Mouse (Mus musculus) G1E (cell line): Measurements from ENCODE around the gene Sele. TPM values are rescaled to one million over a fixed set of nuclear protein-coding genes. Genes with fewer than 3 reads are reported as not detected.

Experiments used
- ATAC-seq: 2 replicates; pipeline ENCODE4 v1.8.0; 2016; ENCODE audit warnings: mild to moderate bottlenecking; ENCODE audit not compliant: insufficient number of reproducible peaks, poor library complexity, low FRiP score, severe bottlenecking; ENCODE audit errors: extremely low read depth
- DNase-seq: peaks from one replicate; pipeline ENCODE4 v3.0.0; 2012; ENCODE audit warnings: low spot score
- H3K27me3 ChIP-seq: 2 replicates; pipeline ENCODE4 v1.6.1; 2012; ENCODE audit warnings: mild to moderate bottlenecking, low read length, inconsistent platforms; ENCODE audit not compliant: insufficient read depth
- H3K36me3 ChIP-seq: replicated peaks from 2 replicates; pipeline ENCODE3; 2012; ENCODE audit warnings: mild to moderate bottlenecking, inconsistent platforms
- H3K4me1 ChIP-seq: 2 replicates; pipeline ENCODE4 v1.6.1; 2012; ENCODE audit warnings: low read depth, low read length, inconsistent platforms, mixed read lengths; ENCODE audit not compliant: insufficient read depth
- H3K4me3 ChIP-seq: 2 replicates; pipeline ENCODE4 v1.5.1; 2012; ENCODE audit warnings: low read depth, mild to moderate bottlenecking, inconsistent platforms, low read length, moderate library complexity, mixed read lengths
- H3K9me3 ChIP-seq: replicated peaks from 2 replicates; pipeline ENCODE4 v1.6.1; 2012; ENCODE audit warnings: inconsistent platforms
- CTCF ChIP-seq: IDR thresholded peaks from 2 replicates; pipeline ENCODE4 v1.5.1; 2012; ENCODE audit warnings: low read depth, low read length, inconsistent platforms, mixed read lengths
- GATA1 ChIP-seq: IDR thresholded peaks from 2 replicates; pipeline ENCODE4 v1.6.1; 2012; ENCODE audit warnings: borderline replicate concordance, low read length, inconsistent platforms, mixed read lengths
- GATA2 ChIP-seq: IDR thresholded peaks from 2 replicates; pipeline ENCODE4 v1.6.1; 2012; ENCODE audit warnings: low read depth, low read length, inconsistent platforms, borderline replicate concordance
- POLR2AphosphoS5 ChIP-seq: IDR thresholded peaks from 2 replicates; pipeline ENCODE4 v1.6.1; 2012; ENCODE audit warnings: low read depth, low read length, inconsistent platforms; ENCODE audit not compliant: insufficient replicate concordance
- TAL1 ChIP-seq: conservative IDR thresholded peaks from 2 replicates; pipeline ENCODE4 v1.6.1; 2012; ENCODE audit warnings: low read depth, low read length, inconsistent platforms, mixed read lengths
- polyA plus RNA-seq: library from polyadenylated mRNA; stranded (reverse); fragments of >175 nt; gene quantifications from 2 replicates; pipeline ENCODE4 v1.2.3, GENCODE M21; 2012
- total RNA-seq, 2 experiments: library from RNA; stranded (forward) in 1 of 2; stranded (reverse) in 1 of 2; fragments of 200-1000 nt in 1 of 2; fragments of >200 nt in 1 of 2; fragmentation: Nextera tagmentation in 1 of 2; gene quantifications; 2 replicates each; pipeline ENCODE4 v1.2.3; 2014 to 2017

Sele gene
- total and polyA plus RNA-seq, 3 experiments, result 0.05 TPM; not detected in 2

GRCm38 (mm10) chr1:164075416-164075815 is 27.4 kb downstream of the Sele start:
- DNase-seq (no peak), ATAC-seq (no peak)
- Histone ChIP-seq H3K36me3 (no peaks in the 10 kb centered on the region), H3K27me3 (no peaks in the 10 kb centered on the region), H3K9me3 (no peaks in the 10 kb centered on the region), H3K4me1 (no peaks in the 10 kb centered on the region), H3K4me3 (no peak overlapping the region)
- TF ChIP-seq CTCF (no peak), TAL1 (no peak), GATA2 (no peak), POLR2AphosphoS5 (no peak), GATA1 (no peak)

GRCm38 (mm10) chr1:164076441-164076840 is 28.4 kb downstream of the Sele start:
- no peaks in the 10 kb centered on the region for H3K4me1 ChIP-seq

GRCm38 (mm10) chr1:164077031-164077430 is 29.0 kb downstream of the Sele start:
- Histone ChIP-seq H3K4me1 (no peaks in the 10 kb centered on the region), H3K4me3 (no peak overlapping the region), H3K9me3 (no peaks in the 10 kb centered on the region), H3K27me3 (no peaks in the 10 kb centered on the region), H3K36me3 (no peaks in the 10 kb centered on the region)
- ATAC-seq (no peak), DNase-seq (no peak)
- TF ChIP-seq CTCF (no peak), POLR2AphosphoS5 (no peak), TAL1 (no peak), GATA2 (no peak), GATA1 (no peak)

More at GRCm38 (mm10) chr1:164076441-164076840, 28.4 kb downstream of the Sele start:
- DNase-seq (no peak), ATAC-seq (no peak)
- Histone ChIP-seq H3K36me3 (no peaks in the 10 kb centered on the region), H3K27me3 (no peaks in the 10 kb centered on the region), H3K4me3 (no peak overlapping the region), H3K9me3 (no peaks in the 10 kb centered on the region)
- TF ChIP-seq GATA2 (no peak), TAL1 (no peak), POLR2AphosphoS5 (no peak), CTCF (no peak), GATA1 (no peak)

GRCm38 (mm10) chr1:164078323-164078741 is 30.3 kb downstream of the Sele start:
- DNase-seq, result no peak
- Histone ChIP-seq H3K9me3 (no peaks in the 10 kb centered on the region), H3K27me3 (no peaks in the 10 kb centered on the region), H3K4me3 (no peak overlapping the region), H3K36me3 (no peaks in the 10 kb centered on the region), H3K4me1 (no peaks in the 10 kb centered on the region)
- no peak for TF ChIP-seq TAL1
- no peak for TF ChIP-seq GATA1
- TF ChIP-seq POLR2AphosphoS5, result no peak
- TF ChIP-seq CTCF, result no peak
- no peak for TF ChIP-seq GATA2
- ATAC-seq, result no peak

- ATAC-seq (no peak), DNase-seq (no peak)
- Histone ChIP-seq H3K36me3 (no peaks in the 10 kb centered on the region), H3K27me3 (no peaks in the 10 kb centered on the region), H3K4me3 (no peak overlapping the region), H3K4me1 (no peaks in the 10 kb centered on the region), H3K9me3 (no peaks in the 10 kb centered on the region)
- TF ChIP-seq TAL1, result no peak
- TF ChIP-seq GATA1, result no peak
- no peak for TF ChIP-seq CTCF
- TF ChIP-seq POLR2AphosphoS5, result no peak
- TF ChIP-seq GATA2, result no peak
Observed at GRCm38 (mm10) chr1:164079091-164079490, 31.1 kb downstream of the Sele start.

- TF ChIP-seq GATA1 (no peak), TAL1 (no peak), GATA2 (no peak), CTCF (no peak), POLR2AphosphoS5 (no peak)
- H3K4me3 ChIP-seq, result no peak overlapping the region
- no peak for DNase-seq
- no peak for ATAC-seq
- H3K27me3 ChIP-seq, result no peaks in the 10 kb centered on the region
- H3K36me3 ChIP-seq, result no peaks in the 10 kb centered on the region
- H3K9me3 ChIP-seq, result no peaks in the 10 kb centered on the region
- H3K4me1 ChIP-seq, result no peaks in the 10 kb centered on the region
Observed at GRCm38 (mm10) chr1:164083046-164083445, 35.0 kb downstream of the Sele start.

GRCm38 (mm10) chr1:164086797-164087196 is 38.8 kb downstream of the Sele start:
- ATAC-seq, result no peak
- TF ChIP-seq POLR2AphosphoS5, result no peak
- TF ChIP-seq GATA2, result no peak
- TF ChIP-seq GATA1, result no peak
- no peak for TF ChIP-seq CTCF
- Histone ChIP-seq H3K36me3 (no peaks in the 10 kb centered on the region), H3K9me3 (no peaks in the 10 kb centered on the region), H3K4me1 (no peaks in the 10 kb centered on the region), H3K27me3 (no peaks in the 10 kb centered on the region), H3K4me3 (no peak overlapping the region)
- no peak for DNase-seq
